Mouse (Mus musculus) heart, embryonic 15.5 days (tissue): ENCODE measurements around the gene Psme3. TPM values are rescaled to one million over a fixed set of nuclear protein-coding genes. Genes with fewer than 3 reads are reported as not detected.

Experiments used
- ATAC-seq: fragments of 200-750 bp; cut with Nextera tagmentation; replicated peaks from 2 replicates; pipeline ENCODE4 v1.8.0; 2017; ENCODE audit warnings: low read depth, moderate TSS enrichment; ENCODE audit not compliant: insufficient number of reproducible peaks, insufficient read depth, low FRiP score
- H3K27ac ChIP-seq: fragments of 300-500 bp; sonication (generic); 2 replicates; pipeline ENCODE4 v1.5.1; 2015; ENCODE audit warnings: mild to moderate bottlenecking, inconsistent platforms
- H3K27me3 ChIP-seq: fragments of 300-500 bp; sonication (generic); 2 replicates; pipeline ENCODE4 v1.6.1; 2015; ENCODE audit warnings: inconsistent platforms
- H3K36me3 ChIP-seq: fragments of 300-500 bp; sonication (generic); 2 replicates; pipeline ENCODE4 v1.6.1; 2015; ENCODE audit warnings: mild to moderate bottlenecking, inconsistent platforms
- H3K4me1 ChIP-seq: fragments of 300-500 bp; sonication (generic); replicated peaks from 2 replicates; pipeline ENCODE4 v1.6.1; 2015; ENCODE audit warnings: inconsistent platforms
- H3K4me2 ChIP-seq: fragments of 300-500 bp; sonication (generic); 2 replicates; pipeline ENCODE4 v1.6.1; 2015; ENCODE audit warnings: inconsistent platforms, mild to moderate bottlenecking, moderate library complexity
- H3K4me3 ChIP-seq: fragments of 300-500 bp; sonication (generic); 2 replicates; pipeline ENCODE4 v1.5.1; 2015; ENCODE audit warnings: mild to moderate bottlenecking, inconsistent platforms
- H3K9ac ChIP-seq: fragments of 300-500 bp; sonication (generic); 2 replicates; pipeline ENCODE4 v1.6.1; 2015; ENCODE audit warnings: mild to moderate bottlenecking, inconsistent platforms
- H3K9me3 ChIP-seq: fragments of 300-500 bp; sonication (generic); replicated peaks from 2 replicates; pipeline ENCODE4 v1.6.1; 2016; ENCODE audit warnings: inconsistent platforms
- WGBS: fragments of 180-500 bp; shearing (Covaris S2); methylation state at CpG from one replicate; pipeline ENCODE4 v1.1.7; 2015; ENCODE audit warnings: mixed read lengths; 5-methylcytosine and 5-hydroxymethylcytosine counted together
- polyA plus RNA-seq: library from polyadenylated mRNA; unstranded; fragments of >200 nt; fragmentation: Nextera tagmentation; extraction: Ambion mirVana; gene quantifications from 2 replicates; pipeline ENCODE4 v1.2.1, GENCODE M21; 2015

Psme3 gene
- polyA plus RNA-seq, 1 experiment from 2014 or later: 89.2 TPM

DNA sequence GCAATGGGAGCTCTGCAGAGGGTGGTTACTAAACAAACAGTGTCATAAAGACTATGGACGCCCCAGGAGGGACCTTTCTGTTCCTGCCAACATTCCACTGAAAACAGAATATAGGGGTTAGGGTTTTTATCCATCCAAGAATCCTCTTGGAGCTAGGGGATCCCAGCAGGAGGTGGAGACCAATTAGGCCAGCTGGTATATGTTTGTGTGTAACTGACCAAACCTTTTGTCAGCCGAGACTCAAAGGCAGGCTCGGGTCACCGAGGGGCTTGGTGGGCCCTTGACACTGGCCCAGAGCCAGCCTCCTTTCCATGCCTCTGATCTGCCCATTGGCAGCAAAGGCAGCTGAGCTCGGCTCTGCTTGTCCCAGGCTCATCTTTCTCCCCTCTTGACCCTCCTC lies 33.1 kb upstream of the Psme3 start:
- Histone ChIP-seq H3K4me3 (no peak overlapping the region), H3K9me3 (no peaks in the 10 kb centered on the region), H3K27ac (no peak overlapping the region), H3K27me3 (peaks cover 3% of the 10 kb centered on the region; the same call in 1 of the 2 replicates), H3K9ac (no peak overlapping the region), H3K36me3 (0 out of 2 replicates have a peak, but pooled peaks cover 8% of the 10 kb centered on the region), H3K4me1 (peaks cover 8% of the 10 kb centered on the region), H3K4me2 (no peak overlapping the region)
- 31% methylated on average over 5 of the region's 5 CpGs for WGBS
- ATAC-seq: no peak

DNA sequence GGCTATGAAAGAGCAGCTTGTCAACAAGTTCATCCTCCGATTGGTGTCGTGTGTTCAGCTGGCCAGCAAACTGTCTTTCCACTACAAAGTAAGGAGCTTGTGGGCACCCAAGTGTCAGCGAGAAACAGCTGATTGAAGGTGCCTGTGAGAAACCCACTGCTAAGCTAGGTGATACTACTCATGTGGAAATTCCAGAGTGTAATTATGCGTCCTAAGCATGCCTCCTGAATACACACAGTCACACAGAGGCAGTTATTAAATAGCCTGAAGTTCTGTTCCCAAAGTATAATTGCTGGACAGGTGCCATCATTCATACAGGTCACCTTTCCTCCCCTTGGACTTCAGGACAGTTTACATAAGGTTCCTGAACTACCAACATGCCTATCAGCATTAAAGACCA lies 32.2 kb upstream of the Psme3 start:
- H3K4me1 ChIP-seq: peaks cover 4% of the 10 kb centered on the region; the same call in 1 of the 2 replicates
- H3K36me3 ChIP-seq: peaks cover 16% of the 10 kb centered on the region
- no peak overlapping the region for H3K4me2 ChIP-seq
- no peaks in the 10 kb centered on the region for H3K9me3 ChIP-seq
- whole genome bisulfite sequencing: 57% methylated on average over 4 of the region's 4 CpGs
- no peak overlapping the region for H3K4me3 ChIP-seq
- no peak for ATAC-seq
- H3K9ac ChIP-seq: no peak overlapping the region
- H3K27me3 ChIP-seq: peaks cover 3% of the 10 kb centered on the region; the same call in 1 of the 2 replicates
- no peak overlapping the region for H3K27ac ChIP-seq

DNA sequence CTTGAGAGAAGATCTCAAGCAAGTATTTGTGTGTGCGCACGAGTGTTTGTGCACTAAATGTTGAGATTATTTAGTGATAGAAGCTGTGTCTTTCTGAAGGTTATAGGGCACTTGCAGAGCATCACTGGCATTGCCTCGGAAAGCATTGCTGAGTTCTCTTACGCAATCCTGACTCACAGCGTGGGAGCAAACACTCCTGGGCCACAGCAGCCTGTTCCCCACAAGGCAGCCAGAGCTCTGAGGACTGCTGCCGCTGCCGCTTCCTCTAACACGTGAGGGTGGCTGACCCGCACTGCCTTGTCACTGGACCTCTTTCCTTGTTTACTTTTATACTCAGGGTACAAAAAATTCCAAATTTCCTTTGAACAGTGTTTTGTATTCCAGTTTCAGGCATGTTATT lies 28.7 kb upstream of the Psme3 start:
- H3K36me3 ChIP-seq: peaks cover 45% of the 10 kb centered on the region
- no peaks in the 10 kb centered on the region for H3K4me1 ChIP-seq
- no peaks in the 10 kb centered on the region for H3K27me3 ChIP-seq
- no peak overlapping the region for H3K4me2 ChIP-seq
- ATAC-seq: no peak
- no peak overlapping the region for H3K4me3 ChIP-seq
- H3K9ac ChIP-seq: no peak overlapping the region
- no peaks in the 10 kb centered on the region for H3K9me3 ChIP-seq
- 76% methylated on average over 9 of the region's 9 CpGs for WGBS
- H3K27ac ChIP-seq: no peak overlapping the region

DNA sequence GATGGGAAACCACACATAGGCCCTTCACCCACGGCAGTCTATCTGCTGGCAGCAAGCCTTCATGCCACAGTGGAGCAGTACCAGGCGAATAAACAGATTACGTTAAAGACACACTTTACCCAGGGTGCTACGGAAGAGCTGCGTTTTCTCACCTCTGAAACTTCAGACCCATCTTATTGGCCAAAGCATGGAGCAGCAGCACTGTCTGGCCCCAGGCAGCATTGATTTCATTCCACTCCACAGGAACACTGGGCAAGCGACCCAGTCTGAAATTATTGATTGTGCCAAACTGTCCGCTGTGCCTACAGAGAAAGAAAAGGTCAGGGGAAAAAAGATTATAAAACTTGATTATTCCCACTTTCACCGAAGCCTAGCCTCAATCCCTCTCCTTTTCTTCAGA lies 24.8 kb upstream of the Psme3 start:
- Histone ChIP-seq H3K36me3 (peaks cover 70% of the 10 kb centered on the region), H3K4me2 (no peak overlapping the region)
- 94% methylated on average over 8 of the region's 8 CpGs for WGBS

DNA sequence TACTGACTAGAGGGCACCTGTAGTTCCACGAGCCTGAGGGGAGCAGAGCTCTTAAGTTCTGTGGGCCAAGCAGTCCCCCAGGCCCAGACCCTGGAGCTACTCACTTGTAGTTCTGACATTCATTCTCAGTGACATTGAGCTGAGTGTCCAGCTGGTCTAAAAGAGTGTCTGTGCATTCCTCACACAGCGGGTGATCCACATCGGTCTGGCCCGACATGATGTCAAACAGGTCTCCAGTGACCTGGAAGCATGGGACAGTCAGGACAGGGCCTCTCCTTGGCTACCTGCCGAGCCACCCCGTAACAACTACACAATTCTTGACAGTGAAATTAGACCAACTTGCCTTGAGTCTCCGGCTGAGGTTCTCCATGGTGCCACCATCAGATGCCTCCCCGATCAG lies 20.8 kb upstream of the Psme3 start:
- ATAC-seq: no peak
- Histone ChIP-seq H3K4me2 (no peak overlapping the region), H3K4me3 (no peak overlapping the region), H3K9ac (no peak overlapping the region), H3K9me3 (no peaks in the 10 kb centered on the region), H3K36me3 (peaks cover 43% of the 10 kb centered on the region), H3K27me3 (no peaks in the 10 kb centered on the region), H3K27ac (no peak overlapping the region), H3K4me1 (no peaks in the 10 kb centered on the region)
- 92% methylated on average over 8 of the region's 8 CpGs for WGBS

More for the DNA sequence above, 24.8 kb upstream of the Psme3 start:
- no peaks in the 10 kb centered on the region for H3K9me3 ChIP-seq
- H3K27me3 ChIP-seq: no peaks in the 10 kb centered on the region
- H3K9ac ChIP-seq: no peak overlapping the region
- ATAC-seq: no peak
- no peak overlapping the region for H3K27ac ChIP-seq
- H3K4me3 ChIP-seq: no peak overlapping the region
- H3K4me1 ChIP-seq: no peaks in the 10 kb centered on the region

DNA sequence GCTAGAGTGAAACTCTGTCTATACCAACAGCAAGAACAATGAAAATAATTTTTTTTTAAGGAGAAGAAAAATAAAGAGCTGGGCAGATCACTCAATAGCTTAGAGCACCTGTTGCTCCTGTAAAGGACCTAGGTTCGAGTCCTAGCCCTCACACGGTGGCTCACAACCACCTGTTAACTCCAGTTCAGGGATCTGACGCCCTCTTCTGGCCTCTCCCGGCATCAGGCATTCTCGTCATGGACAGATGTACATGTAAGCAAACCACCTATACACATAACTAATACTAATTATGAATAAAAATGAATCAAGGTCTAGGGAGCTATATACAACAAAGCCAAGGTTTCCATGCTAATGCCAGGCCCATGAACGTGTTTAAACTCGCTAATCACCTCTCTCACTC lies 15.1 kb upstream of the Psme3 start:
- H3K36me3 ChIP-seq: peaks cover 1% of the 10 kb centered on the region; the same call in 1 of the 2 replicates
- peaks cover 15% of the 10 kb centered on the region for H3K4me1 ChIP-seq
- no peak overlapping the region for H3K27ac ChIP-seq
- H3K9ac ChIP-seq: peak overlapping the region; percentile 90
- H3K27me3 ChIP-seq: no peaks in the 10 kb centered on the region
- no peaks in the 10 kb centered on the region for H3K9me3 ChIP-seq
- no peak for ATAC-seq
- 66% methylated on average over 7 of the region's 7 CpGs for WGBS
- H3K4me2 ChIP-seq: peak overlapping the region; percentile 89
- peak overlapping the region; percentile 95 for H3K4me3 ChIP-seq

DNA sequence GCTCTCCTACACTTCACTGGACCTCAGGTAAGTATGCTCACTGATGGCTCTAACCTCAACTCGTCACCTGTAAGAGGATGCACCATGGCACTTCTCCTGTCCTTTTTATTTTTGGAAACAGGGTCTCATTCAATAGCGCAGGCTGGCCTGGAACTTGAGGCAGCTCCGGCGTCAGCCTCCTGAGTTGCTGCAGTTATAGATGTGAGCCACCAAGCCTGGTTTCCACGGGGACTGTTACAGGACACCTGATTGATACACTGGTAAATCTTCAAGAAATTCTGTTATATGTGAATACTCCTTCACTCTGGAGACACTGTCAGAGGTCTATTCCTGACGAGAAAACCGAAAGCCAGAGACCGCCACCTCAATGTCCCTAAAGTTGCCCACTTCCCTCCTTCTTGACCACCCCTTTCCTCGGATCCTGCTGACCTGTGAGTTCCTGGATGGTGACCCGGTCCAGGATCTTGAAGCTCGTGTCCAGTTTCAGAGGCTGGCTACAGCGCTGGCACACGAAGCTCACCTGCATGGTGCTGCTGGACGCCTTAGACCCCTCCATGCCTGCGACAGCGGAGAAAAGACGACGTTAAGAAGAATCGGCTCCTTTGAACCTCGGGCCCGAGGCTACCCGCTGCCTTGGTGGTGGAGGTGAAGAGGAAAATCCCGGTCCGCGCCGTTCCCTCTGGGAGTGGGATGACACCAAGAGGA lies 14.6 kb upstream of the Psme3 start:
- WGBS: 11% methylated on average over 26 of the region's 26 CpGs
- Histone ChIP-seq H3K9ac (peak overlapping the region; percentile 90), H3K4me1 (peaks cover 15% of the 10 kb centered on the region), H3K4me2 (peak overlapping the region; percentile 89), H3K9me3 (no peaks in the 10 kb centered on the region), H3K36me3 (no peaks in the 10 kb centered on the region), H3K27ac (peak overlapping the region; percentile 66), H3K27me3 (no peaks in the 10 kb centered on the region), H3K4me3 (peak overlapping the region; percentile 95)
- peak; percentile 37; the same call in 1 of the 2 replicates for ATAC-seq

DNA sequence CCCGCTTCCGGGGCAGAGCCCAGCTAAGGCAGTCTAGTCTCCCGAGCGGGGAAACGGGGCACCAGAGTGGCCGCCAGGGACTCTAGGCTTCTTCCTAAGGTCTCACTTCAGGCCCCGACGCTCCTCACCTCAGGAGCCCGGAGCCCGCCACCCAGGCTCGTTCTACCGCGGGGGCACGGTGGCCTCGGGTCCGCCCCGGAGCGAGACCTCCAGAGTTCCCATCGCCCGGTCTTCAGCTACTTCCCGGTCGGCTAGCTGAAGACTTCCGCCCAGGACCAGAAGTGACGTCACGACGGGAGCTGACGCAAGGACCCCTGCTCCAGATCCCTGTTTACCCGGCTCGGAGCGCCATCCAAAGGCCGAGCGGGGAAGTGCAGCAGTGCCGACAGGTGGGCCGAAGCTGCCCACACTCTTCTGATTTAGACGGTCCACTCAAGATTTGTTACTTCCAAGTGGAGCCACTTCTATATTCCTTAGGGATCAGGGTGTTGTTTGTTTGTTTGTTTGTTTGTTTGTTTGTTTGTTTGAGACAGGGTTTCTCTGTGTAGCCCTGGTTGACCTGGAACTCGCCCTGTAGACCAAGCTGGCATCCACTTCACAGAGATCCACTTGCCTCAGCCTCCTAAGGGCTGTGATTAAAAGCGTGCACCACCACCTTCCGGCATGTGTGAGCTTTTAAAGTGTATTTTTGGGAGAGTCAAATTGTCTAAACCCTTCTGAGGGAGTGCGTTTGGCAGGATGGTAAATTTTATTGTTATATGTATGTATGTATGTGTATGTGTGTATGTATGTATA lies 13.8 kb upstream of the Psme3 start, which contains the start of gene Becn1:
TSS of gene Becn1 (minus strand) at position 283 of the 795 bp plus-strand sequence.
- Histone ChIP-seq H3K36me3 (no peaks in the 10 kb centered on the region), H3K4me2 (peak within 1 kb of the TSS; percentile 89), H3K4me1 (peaks cover 15% of the 10 kb centered on the region), H3K9ac (peak within 1 kb of the TSS; percentile 90), H3K4me3 (peak within 1 kb of the TSS; percentile 95), H3K27ac (peak within 1 kb of the TSS; percentile 66), H3K27me3 (no peaks in the 10 kb centered on the region), H3K9me3 (no peaks in the 10 kb centered on the region)
- peak; percentile 87 for ATAC-seq
- 5% methylated on average over 39 of the region's 39 CpGs for WGBS

DNA sequence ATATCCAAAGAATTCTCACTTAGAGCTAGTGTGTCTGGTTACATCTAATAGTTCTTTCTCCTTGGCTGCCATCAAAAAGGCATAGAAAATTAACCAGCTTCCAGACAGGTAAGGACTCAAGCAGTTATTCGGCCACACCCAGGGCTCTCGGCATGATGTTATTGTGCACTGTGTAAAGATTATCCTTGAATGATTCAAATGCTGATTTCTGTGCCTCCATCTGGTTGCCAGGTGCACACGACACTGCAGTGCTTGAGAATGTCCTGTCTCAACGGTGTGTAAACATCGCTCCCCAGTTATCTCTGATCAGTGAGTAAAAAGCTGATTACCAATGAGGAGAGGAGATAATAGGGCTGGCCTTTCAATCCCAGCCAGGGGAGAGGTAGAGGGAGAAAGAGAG lies 8.3 kb upstream of the Psme3 start:
- H3K9ac ChIP-seq: no peak overlapping the region
- no peaks in the 10 kb centered on the region for H3K27me3 ChIP-seq
- no peak overlapping the region for H3K27ac ChIP-seq
- H3K36me3 ChIP-seq: no peaks in the 10 kb centered on the region
- H3K9me3 ChIP-seq: no peaks in the 10 kb centered on the region
- no peaks in the 10 kb centered on the region for H3K4me1 ChIP-seq
- WGBS: 18% methylated on average over 5 of the region's 5 CpGs
- ATAC-seq: no peak
- no peak overlapping the region for H3K4me2 ChIP-seq
- no peak overlapping the region for H3K4me3 ChIP-seq

DNA sequence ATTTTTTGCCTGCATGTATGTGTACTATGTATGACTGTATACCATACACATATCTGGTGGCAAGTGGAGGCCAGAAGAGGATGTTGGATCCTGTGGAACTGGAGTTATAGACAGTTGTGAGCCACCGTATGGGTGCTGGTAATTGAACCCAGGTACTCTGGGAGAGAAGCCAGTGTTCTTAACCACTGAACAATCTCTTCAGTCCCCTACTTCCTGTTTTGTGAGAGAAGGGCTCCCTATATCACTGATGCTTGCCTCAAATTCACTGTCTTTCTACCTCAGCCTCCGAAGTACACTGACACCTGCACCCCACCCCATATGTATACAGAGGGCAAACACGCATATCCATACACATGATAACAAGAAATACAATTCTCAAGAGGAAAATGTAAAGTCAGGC lies 4.9 kb upstream of the Psme3 start:
- Histone ChIP-seq H3K9me3 (no peaks in the 10 kb centered on the region), H3K27me3 (no peaks in the 10 kb centered on the region), H3K36me3 (no peaks in the 10 kb centered on the region), H3K4me3 (no peak overlapping the region), H3K9ac (no peak overlapping the region), H3K4me2 (no peak overlapping the region), H3K27ac (no peak overlapping the region), H3K4me1 (peaks cover 2% of the 10 kb centered on the region; the same call in 1 of the 2 replicates)
- no peak for ATAC-seq
- 79% methylated on average over 3 of the region's 3 CpGs for WGBS

DNA sequence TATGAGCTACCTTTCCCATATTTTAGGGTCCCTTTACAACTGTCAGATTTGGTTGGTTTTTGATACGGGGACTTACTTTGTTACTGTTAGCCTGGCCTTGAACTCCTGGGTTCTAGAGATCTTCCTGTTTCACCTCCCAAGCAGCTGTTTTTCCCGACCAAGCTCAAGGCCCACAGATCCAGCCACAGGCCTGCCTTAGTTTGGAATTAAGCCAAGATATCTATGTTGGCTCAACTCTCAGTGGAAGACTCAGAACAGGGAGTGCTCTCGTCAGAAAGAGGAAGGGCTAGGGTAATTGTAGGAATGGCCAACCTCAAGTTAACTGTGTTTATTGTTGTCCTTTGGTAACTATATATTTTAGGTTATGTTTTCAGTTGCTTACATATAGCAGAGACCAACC lies 3.9 kb upstream of the Psme3 start:
- Histone ChIP-seq H3K9me3 (no peaks in the 10 kb centered on the region), H3K4me1 (peaks cover 9% of the 10 kb centered on the region), H3K9ac (no peak overlapping the region), H3K27me3 (no peaks in the 10 kb centered on the region), H3K36me3 (no peaks in the 10 kb centered on the region), H3K4me3 (no peak overlapping the region), H3K4me2 (no peak overlapping the region), H3K27ac (no peak overlapping the region)
- WGBS: 45% methylated on average over 3 of the region's 3 CpGs
- no peak for ATAC-seq
